Mouse (Mus musculus) cerebellum, adult 2 months (tissue): ENCODE results near the gene Smdt1.

Experiments
- CTCF ChIP-seq: fragments of 200-500 bp; IDR thresholded peaks from 2 replicates; pipeline ENCODE4 v1.5.1; 2011; ENCODE audit warnings: low read depth, mild to moderate bottlenecking, control low read depth, low read length, moderate library complexity, borderline replicate concordance; ENCODE audit not compliant: insufficient read depth
- POLR2A ChIP-seq: fragments of 200-500 bp; IDR thresholded peaks from 2 replicates; pipeline ENCODE4 v1.6.1; 2011; ENCODE audit warnings: low read length, control low read depth, borderline replicate concordance; ENCODE audit not compliant: insufficient read depth

DNA sequence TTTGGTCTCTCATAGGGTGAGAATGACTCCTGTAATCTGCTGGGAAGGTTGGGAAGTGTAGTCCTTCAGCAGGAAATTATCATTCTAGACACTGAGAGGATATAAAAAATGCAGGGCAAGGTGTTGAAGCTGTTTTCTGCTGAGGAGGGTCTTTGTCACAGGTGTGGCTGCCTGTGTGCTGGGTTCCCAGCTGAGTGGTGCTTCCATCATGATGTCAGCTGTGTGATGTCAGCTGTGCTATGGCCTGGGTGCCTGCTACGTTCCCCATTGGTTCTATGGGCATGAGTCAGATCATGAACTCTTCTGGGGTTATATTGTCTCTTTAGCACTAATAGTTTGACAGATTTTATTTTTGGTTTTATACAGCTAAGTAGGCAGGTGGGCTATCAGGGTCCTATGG lies 30.1 kb downstream of the Smdt1 start:
- TF ChIP-seq CTCF = no peak
- no peak for TF ChIP-seq POLR2A
